Mouse (Mus musculus): ENCODE measurements at regions not wholly inside any gene's neighbourhood (a gene's known extent, or its start where the extent isn't known, plus 50 kb on each side); places are given as distances from the start of the nearest gene placed in this dataset.

DNA sequence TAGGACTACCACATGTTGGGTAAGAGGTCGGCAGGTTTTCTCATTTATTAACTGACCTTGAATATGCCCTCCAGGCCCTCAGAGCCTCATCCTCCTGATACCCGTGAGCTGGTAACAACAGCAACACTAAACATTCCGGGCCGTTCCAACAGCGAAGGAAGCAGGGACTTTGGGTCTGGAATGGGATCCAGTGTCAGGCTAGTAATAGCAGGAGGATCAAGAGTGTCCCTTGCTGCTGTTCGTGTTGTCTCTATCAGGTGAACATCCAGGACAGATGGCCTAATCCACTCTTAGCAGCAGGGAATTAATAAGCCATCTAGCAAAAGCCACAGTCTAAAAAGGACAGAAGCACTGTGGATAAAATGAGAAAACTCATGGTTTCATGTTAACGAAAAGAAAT is 106.7 kb downstream of the Cpeb2 start:
- no peak for DNase-seq

DNA sequence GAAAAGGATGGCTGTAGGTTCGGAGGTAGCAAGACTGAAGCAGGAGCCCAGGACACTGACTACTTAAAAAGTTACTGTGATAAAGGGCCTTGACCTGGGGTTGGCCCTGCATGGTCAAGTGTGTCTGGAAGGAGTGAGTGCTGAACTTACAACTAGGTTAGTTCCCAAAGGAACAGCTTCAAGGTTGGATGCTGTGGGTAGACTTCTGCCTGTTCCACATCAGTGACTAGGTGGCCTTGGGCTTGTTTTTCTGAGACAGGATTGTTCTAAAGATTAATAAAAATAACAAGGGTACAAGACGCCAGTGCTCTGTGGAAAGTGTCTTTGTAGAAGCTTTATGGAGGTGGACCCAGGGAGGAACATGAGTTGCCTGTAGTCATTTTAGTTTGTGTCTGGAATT is 108.5 kb downstream of the Cpeb2 start:
- no peak for DNase-seq

DNA sequence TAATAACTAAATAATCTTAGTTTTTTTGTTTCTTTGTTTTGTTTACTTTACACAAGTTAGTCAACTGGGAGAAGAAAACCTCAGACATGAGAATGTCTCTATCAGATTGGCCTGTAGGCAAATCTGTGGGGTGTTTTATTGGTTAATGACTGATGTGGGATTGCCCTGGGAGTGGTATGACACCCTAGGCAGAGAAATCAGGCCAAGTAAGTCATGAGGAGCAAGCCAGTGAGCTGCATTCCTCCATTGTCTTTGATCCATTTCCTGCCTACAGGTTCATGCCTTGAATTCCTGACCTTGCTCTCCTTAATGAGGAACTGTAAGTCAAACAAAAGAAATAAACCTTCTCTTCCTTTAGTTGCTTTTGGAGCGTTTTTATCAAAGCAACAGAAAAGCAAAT is 111.5 kb downstream of the Cpeb2 start:
- DNase-seq = no peak

DNA sequence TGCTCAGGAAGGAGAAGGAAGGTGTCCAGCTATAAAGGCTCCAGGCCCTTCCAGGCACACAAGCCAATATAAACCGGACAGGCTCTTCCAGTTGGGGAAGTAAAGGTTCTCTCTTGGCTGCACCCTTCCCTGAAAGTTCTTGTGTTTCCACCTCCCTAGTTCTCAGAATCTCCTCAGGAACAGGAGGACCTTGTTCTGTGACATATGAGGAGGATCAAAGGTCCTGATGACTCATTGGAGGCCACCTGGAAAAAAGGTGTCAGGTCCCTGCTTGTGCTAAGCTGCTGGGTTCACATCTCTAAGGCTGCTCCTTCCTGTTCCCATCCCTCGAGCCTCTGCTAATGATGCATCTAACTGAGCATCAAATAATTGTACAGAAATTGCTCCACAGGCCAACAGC is 118.0 kb downstream of the Cpeb2 start:
- no peak for DNase-seq

DNA sequence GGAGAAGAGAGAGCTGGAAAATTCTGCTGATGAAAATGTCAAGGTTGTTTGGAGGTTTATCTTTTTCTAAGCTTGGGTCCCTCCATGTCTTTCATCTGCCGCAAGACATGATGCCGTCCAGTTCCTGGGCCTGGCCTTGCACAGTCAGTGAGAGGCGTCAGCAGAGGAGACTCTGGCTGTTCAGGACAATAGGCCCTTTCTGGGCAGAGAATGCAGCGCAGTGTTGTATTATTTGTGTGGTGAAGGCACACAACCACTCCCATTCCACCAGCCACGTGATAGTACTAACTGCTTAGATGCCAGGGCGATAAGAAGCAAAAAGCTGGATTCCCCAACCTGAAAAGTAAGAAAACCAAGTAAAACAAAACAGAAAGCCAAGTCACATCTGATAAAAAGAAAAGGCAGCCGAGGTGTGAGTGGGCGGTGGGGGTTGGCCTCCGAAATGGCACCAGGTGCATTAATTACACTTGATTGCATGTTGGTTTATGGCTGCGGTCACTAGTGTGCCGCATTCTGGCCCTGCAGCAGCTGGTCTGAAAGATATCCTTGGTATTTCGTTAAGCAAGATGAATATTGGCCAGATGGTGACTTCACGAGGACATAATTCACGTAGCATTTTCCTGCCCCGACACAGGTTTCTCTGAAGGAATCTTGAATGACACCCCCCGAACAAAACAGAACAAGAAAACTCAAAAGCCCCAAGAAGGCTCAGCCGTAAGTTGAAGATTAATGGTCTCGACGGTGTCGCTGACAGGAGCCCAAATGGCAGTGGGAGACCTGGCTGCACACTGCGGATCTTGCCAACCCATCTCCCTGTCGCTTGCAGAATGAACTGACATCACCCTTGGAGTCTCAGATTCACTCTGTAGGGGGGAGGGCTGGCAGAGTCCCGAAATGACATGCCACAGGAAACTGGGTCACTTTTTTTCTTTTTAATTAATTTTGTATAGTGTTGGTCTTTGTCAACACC is 120.3 kb downstream of the Cpeb2 start:
- DNase-seq = no peak

DNA sequence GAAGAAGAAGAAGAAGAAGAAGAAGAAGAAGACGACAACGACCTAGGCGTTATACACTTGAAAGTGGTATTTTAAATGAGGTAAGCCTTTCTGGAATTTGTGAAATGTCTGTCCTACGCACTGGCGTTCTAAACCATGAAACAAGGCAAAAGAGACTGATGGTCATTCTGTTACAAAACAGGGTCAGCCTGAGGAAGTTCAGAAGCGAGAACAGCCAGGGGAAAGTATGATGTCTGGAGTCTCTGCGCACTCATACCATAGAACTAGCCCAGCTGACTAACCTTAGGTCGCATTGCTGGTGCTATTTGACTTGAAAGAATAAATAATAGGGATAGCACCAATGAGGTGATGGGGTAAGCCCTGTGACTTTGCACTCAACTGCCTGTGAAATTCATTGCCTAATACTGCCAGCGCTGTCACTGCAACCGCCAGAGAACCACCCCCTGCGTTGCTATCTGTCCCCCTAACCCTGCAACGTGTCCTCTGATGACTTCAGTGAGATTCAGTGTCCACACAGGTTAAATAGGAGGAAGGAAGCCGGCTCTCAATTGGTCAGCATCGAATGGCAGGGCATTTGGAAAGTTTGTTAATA is 121.5 kb downstream of the Cpeb2 start:
- DNase-seq = no peak

DNA sequence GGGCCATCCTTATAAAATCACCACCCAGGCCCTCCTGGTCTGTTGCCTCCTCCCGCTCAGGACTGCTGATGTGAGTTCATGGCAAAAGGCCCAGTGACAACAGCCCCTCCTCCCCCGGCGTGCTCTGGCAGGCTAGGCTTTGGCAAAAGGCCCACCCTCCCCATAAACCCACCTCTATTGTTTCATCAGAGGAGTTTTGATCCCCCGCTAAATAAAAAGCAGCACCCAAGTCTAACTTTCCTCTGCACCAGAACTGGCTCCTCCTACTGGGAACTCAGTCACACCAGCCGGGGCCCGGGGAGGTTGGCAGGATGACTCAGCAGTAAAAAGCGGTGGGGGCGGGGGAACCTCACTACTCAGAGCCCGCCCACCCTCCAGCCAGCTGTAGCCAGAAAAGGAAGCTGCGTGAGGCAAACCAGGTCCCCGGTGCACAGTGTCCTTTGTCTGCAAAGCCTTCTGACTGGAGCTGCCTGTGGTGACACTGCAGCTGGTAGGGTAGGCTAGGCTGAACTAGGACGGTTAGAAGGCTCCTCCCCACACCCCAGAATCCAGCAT is 122.1 kb downstream of the Cpeb2 start:
- peak; percentile 92 for DNase-seq

DNA sequence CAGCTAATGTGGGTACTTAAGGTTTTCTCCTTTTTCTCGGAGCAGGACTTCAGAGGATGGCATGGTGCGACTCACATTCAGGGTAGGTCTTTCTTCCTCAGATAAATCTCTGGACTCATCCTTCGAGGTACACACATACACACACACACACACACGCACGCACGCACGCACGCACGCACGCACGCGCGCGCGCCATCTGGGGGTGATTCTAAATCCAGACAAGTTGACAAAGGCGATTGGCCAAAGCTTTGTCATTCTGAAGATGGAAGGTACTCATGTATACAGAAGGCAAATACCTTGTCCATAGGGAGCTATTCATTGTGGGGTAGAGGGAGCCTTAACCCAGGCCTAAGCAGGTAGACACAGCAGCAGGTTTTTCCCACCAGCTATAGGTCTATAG is 122.9 kb downstream of the Cpeb2 start:
- DNase-seq = peak; percentile 26

DNA sequence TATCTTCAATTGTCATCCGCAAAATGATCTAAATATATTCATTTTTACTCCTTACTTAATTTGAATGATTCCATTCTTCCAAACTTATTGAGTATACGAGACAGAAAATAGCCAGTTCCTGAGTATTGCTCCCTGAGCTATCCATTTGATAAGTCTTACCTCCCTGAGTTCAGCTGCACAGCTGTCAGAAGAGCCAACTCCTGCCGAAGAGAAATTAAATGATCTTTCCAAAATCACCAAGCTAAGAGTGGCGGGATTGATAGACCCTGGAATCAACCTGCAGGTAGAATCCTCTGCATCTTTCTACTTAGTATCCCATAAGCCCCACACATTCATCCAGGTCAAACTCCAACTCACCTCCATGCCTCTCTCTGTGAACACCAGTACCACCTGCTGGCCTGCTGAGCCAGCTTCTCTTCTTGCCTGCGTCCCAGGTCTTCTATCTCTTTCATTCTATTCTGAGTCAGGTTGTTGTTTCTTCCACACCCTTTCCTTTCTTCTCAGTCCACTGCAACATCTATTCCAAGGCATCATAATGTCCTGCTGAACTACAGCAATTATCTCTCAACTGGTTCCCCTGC is 124.2 kb downstream of the Cpeb2 start:
- peak; percentile 14 for DNase-seq

DNA sequence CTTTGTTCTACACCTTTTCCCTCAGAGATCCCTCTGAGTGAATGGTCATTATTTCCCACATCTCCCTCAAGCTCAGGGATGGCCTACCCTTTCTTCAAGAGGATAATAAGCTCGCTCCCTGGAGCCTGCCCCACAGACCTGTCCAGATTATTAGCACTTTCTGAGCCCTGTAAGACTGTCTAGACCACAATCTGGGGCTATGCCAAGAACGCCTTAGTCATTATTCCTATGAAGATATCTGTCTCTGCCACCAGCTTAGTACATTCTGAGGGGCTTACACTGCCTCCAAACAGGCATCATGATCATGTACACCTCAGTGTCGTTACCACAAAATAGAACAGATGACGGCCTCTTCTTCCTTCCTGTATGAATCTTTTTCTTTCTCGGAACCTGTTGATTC is 124.9 kb downstream of the Cpeb2 start:
- no peak for DNase-seq

DNA sequence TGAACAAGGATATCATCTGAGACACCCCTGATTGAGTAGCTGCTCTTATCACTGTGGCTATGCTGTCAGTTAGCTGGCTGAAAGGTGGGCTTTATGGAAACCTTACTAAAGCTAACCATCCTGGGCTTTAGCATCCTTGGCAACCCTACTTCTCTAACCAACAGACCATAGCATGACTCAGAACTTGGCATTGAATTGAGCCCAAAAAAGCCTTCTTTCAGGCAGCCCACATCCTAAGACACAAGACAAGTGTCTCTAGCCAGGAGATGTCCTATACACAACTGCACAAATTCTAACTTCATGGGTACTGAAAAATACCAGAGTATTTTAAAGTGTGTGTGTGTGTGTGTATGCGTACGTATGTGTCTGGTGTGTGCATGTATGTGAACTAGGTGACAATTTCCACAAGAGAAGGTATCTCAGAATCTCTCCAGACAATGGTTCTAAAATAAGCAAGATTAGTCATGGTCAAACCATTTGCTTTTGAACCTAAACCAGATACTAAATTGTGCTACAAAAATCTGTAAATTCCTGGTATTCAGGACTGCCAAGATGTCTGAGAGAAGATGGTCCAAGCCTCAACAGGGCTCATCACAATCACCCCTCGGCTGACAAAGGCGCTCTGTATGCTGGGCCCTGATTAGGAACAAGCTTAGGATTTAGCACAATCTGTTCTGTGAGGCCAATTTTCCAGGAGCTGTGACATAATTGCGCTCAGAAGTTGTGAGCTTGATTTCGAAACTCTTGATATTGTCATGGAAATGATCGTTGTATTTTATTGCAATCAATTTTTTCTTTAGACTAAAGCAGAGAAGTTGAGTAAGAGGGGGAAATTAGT is 126.2 kb downstream of the Cpeb2 start:
- no peak for DNase-seq

DNA sequence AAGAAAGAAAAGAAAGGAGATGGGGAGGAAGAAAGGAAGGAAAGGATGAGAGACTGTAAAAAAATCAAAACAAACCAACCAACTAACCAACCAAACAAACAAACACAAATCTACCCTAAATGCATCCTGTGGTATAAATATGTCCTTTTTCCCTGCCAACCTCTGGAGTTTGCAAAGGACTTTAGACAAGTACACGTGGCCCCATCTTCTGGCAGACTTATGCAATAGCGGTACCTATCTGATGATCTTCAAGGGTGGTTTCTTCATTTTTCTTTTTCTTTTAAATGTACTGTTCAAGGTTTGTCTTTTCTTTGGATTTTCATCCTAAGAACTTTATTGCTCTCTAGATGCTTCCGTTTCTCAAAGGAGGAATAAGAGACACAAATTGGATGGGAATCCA is 127.3 kb downstream of the Cpeb2 start:
- DNase-seq = peak; percentile 55

DNA sequence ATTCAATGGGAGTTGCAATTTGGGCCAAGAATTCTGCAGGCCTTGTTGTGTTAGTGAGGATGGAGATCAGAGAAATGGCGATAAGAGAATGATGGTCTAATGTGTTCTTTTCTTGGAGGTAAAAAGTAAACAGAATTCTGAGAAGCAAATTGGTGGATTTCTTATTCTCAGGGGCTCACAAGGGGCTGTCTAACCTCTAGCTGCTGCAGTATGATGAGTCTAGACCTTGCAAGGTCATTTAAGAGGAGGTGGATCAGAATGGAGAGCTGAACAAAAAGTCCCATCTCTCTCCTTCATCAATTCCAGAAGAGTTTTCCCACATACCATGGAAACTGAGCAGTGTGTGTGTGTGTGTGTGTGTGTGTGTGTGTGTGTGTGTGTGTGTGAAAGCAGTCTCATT is 128.1 kb downstream of the Cpeb2 start:
- no peak for DNase-seq

DNA sequence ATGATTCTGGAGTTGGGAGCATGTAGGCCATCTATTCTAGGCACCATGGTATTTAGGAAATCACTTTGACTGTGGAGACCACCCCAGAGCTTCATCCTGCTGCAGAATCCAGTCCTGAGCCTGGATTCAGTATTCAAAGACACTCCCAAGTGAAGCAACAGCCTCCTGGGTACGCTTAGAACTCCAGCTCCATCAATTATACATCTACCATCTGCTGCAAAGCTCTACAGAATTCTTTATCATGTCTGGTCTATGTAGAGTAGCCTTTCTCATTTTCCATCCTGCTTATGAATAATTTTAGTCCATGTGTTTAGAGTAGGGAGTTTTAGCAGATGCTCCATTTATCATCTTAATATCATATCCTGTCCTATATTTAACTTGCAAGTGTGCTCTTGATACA is 139.4 kb downstream of the Cpeb2 start:
- DNase-seq = no peak

DNA sequence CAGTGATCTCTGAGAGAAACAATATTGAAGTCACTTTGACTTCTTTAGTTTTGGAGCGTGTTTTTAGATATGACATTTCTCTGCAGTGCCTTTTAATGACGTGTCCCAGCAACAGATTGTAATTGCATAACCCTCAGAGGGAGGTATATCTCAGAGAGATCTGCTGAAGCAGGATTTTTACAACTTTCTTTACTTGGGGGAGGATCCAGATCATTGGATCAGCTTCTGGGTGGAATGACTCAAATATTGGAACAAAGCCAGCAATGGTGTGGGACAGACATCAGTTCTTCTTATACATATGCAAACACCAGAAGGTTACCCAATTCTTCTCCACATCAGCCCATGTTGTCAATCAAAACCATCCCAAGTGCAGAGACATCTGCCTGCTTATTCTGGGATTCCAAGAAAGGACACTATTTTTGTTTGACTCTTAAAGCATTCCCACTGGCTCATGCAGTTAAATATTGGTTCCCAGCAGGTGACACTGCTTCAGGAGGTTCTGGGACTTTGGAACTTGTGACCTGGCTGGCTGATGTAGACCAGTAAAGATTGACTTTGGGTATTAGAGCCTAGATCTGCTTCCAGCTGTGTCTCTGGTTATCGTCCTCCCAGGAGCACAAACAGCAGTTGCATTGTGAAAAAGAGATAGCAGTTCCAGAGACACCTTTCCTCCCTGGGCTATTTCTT is 130.5 kb upstream of the C1qtnf7 start:
- DNase-seq = no peak

DNA sequence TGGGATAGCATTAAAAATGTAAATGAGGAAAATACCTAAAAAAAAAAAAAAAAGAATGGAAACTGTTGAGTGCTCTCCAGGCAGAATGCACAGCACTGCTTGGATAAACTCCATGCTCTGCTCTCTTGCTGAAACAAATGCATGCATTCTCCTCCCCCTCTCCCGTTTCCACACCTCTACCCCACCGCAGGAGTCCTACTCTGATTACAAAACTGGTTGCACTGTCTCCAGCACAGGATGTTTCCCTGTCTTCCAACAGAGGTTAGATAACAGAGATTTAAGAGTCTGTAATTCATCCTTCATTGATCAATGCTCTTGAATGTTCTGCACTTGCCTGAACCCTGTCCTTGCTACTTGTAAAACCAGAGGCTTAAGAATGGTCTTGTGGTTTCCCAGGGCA is 124.3 kb upstream of the C1qtnf7 start:
- no peak for DNase-seq

DNA sequence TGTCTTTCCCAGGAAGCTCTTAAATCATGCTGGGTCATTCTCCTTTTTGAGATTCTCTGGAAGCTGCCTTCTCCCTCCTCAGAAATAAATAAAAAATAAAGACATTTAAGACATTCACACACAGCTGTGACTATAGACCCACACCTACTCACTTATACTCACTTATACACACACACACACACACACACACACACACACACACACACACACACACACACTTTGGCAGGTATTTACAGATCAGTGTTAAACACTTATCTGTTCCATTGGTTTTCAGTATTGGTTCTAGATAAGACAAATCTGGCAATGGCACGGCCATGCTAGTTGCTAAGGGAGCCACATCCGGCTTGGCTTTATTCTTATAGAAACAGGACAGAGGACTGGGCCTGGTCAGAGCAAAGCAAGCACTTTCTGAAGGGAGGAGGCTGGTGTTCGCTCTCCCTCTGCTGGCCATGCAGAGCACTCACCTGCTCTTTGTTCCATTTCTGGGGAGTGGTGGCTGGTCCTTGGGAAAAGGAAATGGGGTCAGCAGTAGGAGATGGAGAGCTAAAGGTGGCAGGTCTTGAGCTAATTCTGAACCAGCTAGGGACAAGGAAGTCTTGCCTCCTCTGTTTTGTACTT is 123.8 kb upstream of the C1qtnf7 start:
- DNase-seq = peak; percentile 12

DNA sequence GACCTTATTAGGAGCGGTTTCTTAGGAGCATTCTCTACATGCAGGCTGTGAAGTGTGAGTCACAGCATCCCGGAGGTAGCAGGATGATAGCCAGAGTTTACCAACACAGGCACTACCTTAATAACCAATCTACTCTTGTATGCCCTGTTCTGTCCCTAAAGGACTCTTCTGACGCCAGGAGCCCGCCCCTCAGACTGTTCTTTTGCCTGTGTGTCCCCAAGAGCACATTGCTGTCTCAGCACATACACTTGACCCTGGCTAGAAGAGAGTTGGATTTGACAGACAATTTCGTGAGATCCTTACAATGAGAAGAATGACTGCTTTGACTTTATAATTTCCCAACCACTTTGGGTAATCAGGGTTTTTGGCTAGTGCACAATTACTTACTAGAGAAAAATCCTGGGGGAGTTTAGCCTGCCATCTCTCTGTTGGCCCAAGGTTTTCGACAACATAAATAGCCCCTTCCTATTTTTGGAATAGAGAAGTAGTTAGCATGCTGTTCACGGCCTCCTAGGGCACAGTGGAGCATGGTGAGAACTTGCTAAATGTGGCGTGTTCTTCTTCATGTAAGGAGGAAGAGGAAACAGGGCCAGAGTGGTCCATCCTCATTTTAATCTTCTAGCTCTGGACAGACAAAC is 122.3 kb upstream of the C1qtnf7 start:
- DNase-seq = no peak

DNA sequence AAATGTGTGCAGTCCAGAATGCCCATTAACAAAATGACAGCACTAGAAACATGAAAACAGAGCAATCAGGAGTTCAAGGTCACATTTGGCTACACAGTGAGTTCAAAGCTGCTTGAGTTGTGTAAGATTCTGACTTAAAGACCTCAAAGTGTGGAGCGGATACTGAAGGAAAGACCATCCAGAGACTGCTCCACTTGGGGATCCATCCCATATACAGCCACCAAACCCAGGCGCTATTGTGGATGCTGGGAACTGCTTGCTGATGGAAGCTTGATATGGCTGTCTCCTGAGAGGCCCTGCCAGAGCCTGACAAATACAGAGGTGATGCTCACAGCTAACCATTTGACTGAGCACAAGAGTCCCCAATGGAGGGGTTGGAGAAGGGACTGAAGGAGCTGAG is 98.1 kb upstream of the C1qtnf7 start:
- no peak for DNase-seq

DNA sequence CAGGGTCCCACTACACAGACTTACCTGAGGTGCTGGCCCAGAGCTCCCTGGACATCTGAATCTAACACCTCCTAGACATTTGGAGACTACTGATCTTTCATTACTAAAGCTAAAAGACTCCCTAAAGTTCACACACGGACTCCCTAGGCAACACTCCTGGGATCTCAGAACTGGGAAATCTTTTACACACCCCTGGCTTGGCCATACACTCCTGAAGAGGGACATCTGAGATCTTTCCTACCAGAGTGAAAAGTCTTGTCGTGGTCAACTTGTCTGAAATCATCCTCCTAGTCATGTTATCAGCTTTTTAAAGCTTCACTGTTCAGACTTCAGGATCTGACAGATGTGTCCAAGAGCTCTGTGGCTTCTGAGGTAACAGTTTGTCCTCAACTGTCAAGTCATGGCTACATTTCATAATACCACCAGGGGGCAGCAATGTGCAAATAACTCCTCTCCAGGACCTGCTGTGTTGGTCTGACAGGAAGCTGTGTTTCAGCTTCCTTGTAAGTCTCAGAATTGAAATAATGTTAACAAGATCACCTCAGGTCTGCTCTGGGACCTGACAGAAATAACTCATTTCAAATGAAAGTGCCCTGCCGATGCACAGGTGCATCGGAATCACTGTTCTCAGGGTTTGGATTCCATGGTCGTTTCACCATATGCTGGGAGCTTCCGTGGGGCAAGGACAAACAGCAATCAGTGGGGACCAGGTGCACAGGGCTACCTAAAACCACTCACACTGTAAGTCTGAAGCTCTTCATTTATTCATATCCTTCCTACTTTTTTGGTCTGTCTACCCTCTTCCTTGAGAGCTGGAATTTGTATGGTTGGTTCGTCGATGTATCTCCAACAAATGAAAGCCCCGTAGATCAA is 92.3 kb upstream of the C1qtnf7 start:
- DNase-seq = peak; percentile 66

All from thymus, postnatal 4 days (tissue).